Mouse (Mus musculus) heart, adult 2 months (tissue): ENCODE measurements around the gene Abcd4.
A peak's percentile ranks its signal among the peaks of the same experiment; 100 is the strongest.

Source experiments
- CTCF ChIP-seq: fragments of 200-600 bp; IDR thresholded peaks from 2 replicates; pipeline ENCODE4 v1.8.1; 2022; ENCODE audit warnings: antibody characterized with exemption, mild to moderate bottlenecking, moderate library complexity
- EP300 ChIP-seq: fragments of 200-500 bp; IDR thresholded peaks from 2 replicates; pipeline ENCODE4 v1.6.1; 2011; ENCODE audit warnings: low read depth, low read length, control low read depth; ENCODE audit not compliant: insufficient read depth
- POLR2A ChIP-seq: fragments of 200-500 bp; IDR thresholded peaks from 2 replicates; pipeline ENCODE4 v1.6.1; 2011; ENCODE audit warnings: mild to moderate bottlenecking, low read depth, low read length, control low read depth; ENCODE audit not compliant: insufficient read depth

- no peak for TF ChIP-seq POLR2A
- peak; percentile 99 for TF ChIP-seq CTCF
- 0 out of 2 replicates have a peak, but pooled peaks have one; percentile 44 for TF ChIP-seq EP300
Observed at GRCm38 (mm10) chr12:84653912-84654311, 36.7 kb upstream of the Abcd4 start.
